Mouse (Mus musculus) thymus, postnatal 14 days (tissue): Measurements from ENCODE around the gene Pttg1ip.

ENCODE experiments used
- DNase-seq: peaks from one replicate; pipeline ENCODE4 v3.0.0; 2021

Gene Pttg1ip

DNA sequence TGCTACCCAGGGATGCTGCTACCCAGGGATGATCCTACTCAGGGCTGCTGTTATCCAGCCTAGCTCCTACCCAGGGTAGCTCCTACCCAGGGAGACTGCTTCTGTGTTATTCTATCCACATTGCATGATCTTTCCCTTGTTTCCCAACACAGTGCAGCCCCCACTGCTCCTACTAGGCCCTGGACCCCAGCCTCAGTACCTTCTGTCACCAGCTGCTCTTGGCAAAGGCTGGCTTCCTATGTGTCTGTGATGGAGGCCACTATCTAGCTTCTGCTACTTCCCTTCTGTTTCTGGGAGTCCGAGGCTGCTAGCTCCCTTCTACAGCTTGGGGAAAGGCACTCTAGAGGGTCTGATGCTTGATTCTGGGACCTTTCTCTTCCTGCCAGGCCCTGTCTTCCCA, 65.9 kb downstream of the Pttg1ip start:
- DNase-seq = no peak

DNA sequence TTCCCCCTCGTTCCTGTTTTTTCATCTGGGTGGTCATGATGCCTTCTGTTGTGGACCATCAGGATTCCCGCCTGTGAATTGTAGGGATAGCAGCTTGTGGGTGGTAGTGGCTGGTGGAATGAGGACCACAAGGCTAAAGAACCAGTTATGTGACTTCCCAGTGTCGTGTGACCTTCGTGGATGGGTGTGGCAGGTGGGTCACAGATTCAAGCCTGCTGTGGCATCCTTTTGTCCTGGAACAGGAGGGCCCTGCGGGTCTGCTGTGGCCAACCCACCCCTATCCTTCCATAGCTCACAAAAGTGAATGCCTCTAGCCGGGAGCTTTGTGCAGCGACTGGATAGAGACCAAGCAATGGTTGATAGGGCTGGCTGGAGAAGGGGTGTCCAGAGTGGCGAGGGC, 66.4 kb downstream of the Pttg1ip start:
- DNase-seq = no peak
